Mouse (Mus musculus): ENCODE results near the gene Nup133. TPM values are rescaled to one million over a fixed set of nuclear protein-coding genes. Genes with fewer than 3 reads are reported as not detected.

The Nup133 gene
- polyA plus RNA-seq, 1 experiment from 2014 or later: 19.0 TPM

- no peak for ATAC-seq (replicated peaks; ENCODE audit: low FRiP score, low read depth)
- Histone ChIP-seq H3K27ac (no peak overlapping the region), H3K4me1 (replicated peaks; ENCODE audit: insufficient read depth, low read length) (no peaks in the 10 kb centered on the region), H3K4me3 (replicated peaks; ENCODE audit: low read depth, low read length) (no peak overlapping the region), H3K9ac (ENCODE audit: low read depth, low read length) (no peak overlapping the region), H3K9me3 (replicated peaks; ENCODE audit: low read length) (no peaks in the 10 kb centered on the region), H3K36me3 (ENCODE audit: insufficient read depth, low read length) (peaks cover 17% of the 10 kb centered on the region), H3K4me2 (ENCODE audit: low read length) (no peak overlapping the region), H3K27me3 (ENCODE audit: insufficient read depth, low read length) (0 out of 2 replicates have a peak, but pooled peaks cover under 1% of the 10 kb centered on the region)
- TF ChIP-seq CTCF (IDR thresholded peaks at IDR 0.05; ENCODE audit: low read depth): no peak
- no peak for DNase-seq (ENCODE audit: low spot score)
- 81% methylated on average over 7 of the region's 7 CpGs for WGBS
Measured at GRCm38 (mm10) chr8:123899366-123899765, 49.7 kb downstream of the Nup133 start.

- no peak for ATAC-seq (replicated peaks; ENCODE audit: low FRiP score, low read depth)
- Histone ChIP-seq H3K36me3 (ENCODE audit: insufficient read depth, low read length) (peaks cover 15% of the 10 kb centered on the region), H3K27me3 (ENCODE audit: insufficient read depth, low read length) (peaks cover 8% of the 10 kb centered on the region), H3K4me2 (ENCODE audit: low read length) (no peak overlapping the region), H3K4me3 (replicated peaks; ENCODE audit: low read depth, low read length) (no peak overlapping the region), H3K27ac (no peak overlapping the region), H3K9me3 (replicated peaks; ENCODE audit: low read length) (no peaks in the 10 kb centered on the region), H3K9ac (ENCODE audit: low read depth, low read length) (no peak overlapping the region), H3K4me1 (replicated peaks; ENCODE audit: insufficient read depth, low read length) (no peaks in the 10 kb centered on the region)
- no peak for DNase-seq (ENCODE audit: low spot score)
- no peak for TF ChIP-seq CTCF (IDR thresholded peaks at IDR 0.05; ENCODE audit: low read depth)
- 80% methylated on average over 5 of the region's 5 CpGs for WGBS
Measured at GRCm38 (mm10) chr8:123898576-123898975, 50.5 kb downstream of the Nup133 start.

GRCm38 (mm10) chr8:123896774-123897173 is 52.3 kb downstream of the Nup133 start:
- H3K27me3 ChIP-seq (ENCODE audit: insufficient read depth, low read length): peaks cover 25% of the 10 kb centered on the region
- TF ChIP-seq CTCF (IDR thresholded peaks at IDR 0.05; ENCODE audit: low read depth): no peak
- H3K4me3 ChIP-seq (replicated peaks; ENCODE audit: low read depth, low read length): no peak overlapping the region
- no peak for ATAC-seq (replicated peaks; ENCODE audit: low FRiP score, low read depth)
- no peaks in the 10 kb centered on the region for H3K4me1 ChIP-seq (replicated peaks; ENCODE audit: insufficient read depth, low read length)
- H3K9ac ChIP-seq (ENCODE audit: low read depth, low read length): no peak overlapping the region
- 51% methylated on average over 10 of the region's 10 CpGs for WGBS
- H3K27ac ChIP-seq: no peak overlapping the region
- H3K36me3 ChIP-seq (ENCODE audit: insufficient read depth, low read length): 0 out of 2 replicates have a peak, but pooled peaks cover 4% of the 10 kb centered on the region
- no peak overlapping the region for H3K4me2 ChIP-seq (ENCODE audit: low read length)
- no peaks in the 10 kb centered on the region for H3K9me3 ChIP-seq (replicated peaks; ENCODE audit: low read length)
- no peak for DNase-seq (ENCODE audit: low spot score)

GRCm38 (mm10) chr8:123896366-123896761 is 52.7 kb downstream of the Nup133 start:
- 62% methylated on average over 14 of the region's 14 CpGs for WGBS
- Histone ChIP-seq H3K4me3 (replicated peaks; ENCODE audit: low read depth, low read length) (no peak overlapping the region), H3K27ac (no peak overlapping the region), H3K36me3 (ENCODE audit: insufficient read depth, low read length) (0 out of 2 replicates have a peak, but pooled peaks cover 2% of the 10 kb centered on the region), H3K4me2 (ENCODE audit: low read length) (no peak overlapping the region), H3K27me3 (ENCODE audit: insufficient read depth, low read length) (peaks cover 29% of the 10 kb centered on the region), H3K4me1 (replicated peaks; ENCODE audit: insufficient read depth, low read length) (no peaks in the 10 kb centered on the region), H3K9ac (ENCODE audit: low read depth, low read length) (no peak overlapping the region), H3K9me3 (replicated peaks; ENCODE audit: low read length) (no peaks in the 10 kb centered on the region)
- no peak for TF ChIP-seq CTCF (IDR thresholded peaks at IDR 0.05; ENCODE audit: low read depth)
- ATAC-seq (replicated peaks; ENCODE audit: low FRiP score, low read depth): no peak
- DNase-seq (ENCODE audit: low spot score): no peak

- Histone ChIP-seq H3K4me3 (replicated peaks; ENCODE audit: low read depth, low read length) (no peak overlapping the region), H3K36me3 (ENCODE audit: insufficient read depth, low read length) (0 out of 2 replicates have a peak, but pooled peaks cover 1% of the 10 kb centered on the region), H3K4me1 (replicated peaks; ENCODE audit: insufficient read depth, low read length) (no peaks in the 10 kb centered on the region), H3K4me2 (ENCODE audit: low read length) (no peak overlapping the region), H3K27ac (no peak overlapping the region), H3K9me3 (replicated peaks; ENCODE audit: low read length) (no peaks in the 10 kb centered on the region), H3K27me3 (ENCODE audit: insufficient read depth, low read length) (peaks cover 32% of the 10 kb centered on the region), H3K9ac (ENCODE audit: low read depth, low read length) (no peak overlapping the region)
- 76% methylated on average over 9 of the region's 9 CpGs for WGBS
- ATAC-seq (replicated peaks; ENCODE audit: low FRiP score, low read depth): no peak
- no peak for DNase-seq (ENCODE audit: low spot score)
- TF ChIP-seq CTCF (IDR thresholded peaks at IDR 0.05; ENCODE audit: low read depth): no peak
Measured at GRCm38 (mm10) chr8:123895680-123896365, 53.2 kb downstream of the Nup133 start.

- DNase-seq (ENCODE audit: low spot score) (no peak), ATAC-seq (replicated peaks; ENCODE audit: low FRiP score, low read depth) (no peak)
- H3K27me3 ChIP-seq (ENCODE audit: insufficient read depth, low read length): peaks cover 38% of the 10 kb centered on the region
- no peak overlapping the region for H3K27ac ChIP-seq
- H3K4me2 ChIP-seq (ENCODE audit: low read length): no peak overlapping the region
- no peaks in the 10 kb centered on the region for H3K4me1 ChIP-seq (replicated peaks; ENCODE audit: insufficient read depth, low read length)
- no peak overlapping the region for H3K9ac ChIP-seq (ENCODE audit: low read depth, low read length)
- H3K9me3 ChIP-seq (replicated peaks; ENCODE audit: low read length): no peaks in the 10 kb centered on the region
- H3K36me3 ChIP-seq (ENCODE audit: insufficient read depth, low read length): no peaks in the 10 kb centered on the region
- WGBS: 76% methylated on average over 4 of the region's 4 CpGs
- H3K4me3 ChIP-seq (replicated peaks; ENCODE audit: low read depth, low read length): no peak overlapping the region
- no peak for TF ChIP-seq CTCF (IDR thresholded peaks at IDR 0.05; ENCODE audit: low read depth)
Measured at GRCm38 (mm10) chr8:123895230-123895629, 53.8 kb downstream of the Nup133 start.
